15 mouse cellular contexts compared by ENCODE assay signal in the genomic region with DNA sequence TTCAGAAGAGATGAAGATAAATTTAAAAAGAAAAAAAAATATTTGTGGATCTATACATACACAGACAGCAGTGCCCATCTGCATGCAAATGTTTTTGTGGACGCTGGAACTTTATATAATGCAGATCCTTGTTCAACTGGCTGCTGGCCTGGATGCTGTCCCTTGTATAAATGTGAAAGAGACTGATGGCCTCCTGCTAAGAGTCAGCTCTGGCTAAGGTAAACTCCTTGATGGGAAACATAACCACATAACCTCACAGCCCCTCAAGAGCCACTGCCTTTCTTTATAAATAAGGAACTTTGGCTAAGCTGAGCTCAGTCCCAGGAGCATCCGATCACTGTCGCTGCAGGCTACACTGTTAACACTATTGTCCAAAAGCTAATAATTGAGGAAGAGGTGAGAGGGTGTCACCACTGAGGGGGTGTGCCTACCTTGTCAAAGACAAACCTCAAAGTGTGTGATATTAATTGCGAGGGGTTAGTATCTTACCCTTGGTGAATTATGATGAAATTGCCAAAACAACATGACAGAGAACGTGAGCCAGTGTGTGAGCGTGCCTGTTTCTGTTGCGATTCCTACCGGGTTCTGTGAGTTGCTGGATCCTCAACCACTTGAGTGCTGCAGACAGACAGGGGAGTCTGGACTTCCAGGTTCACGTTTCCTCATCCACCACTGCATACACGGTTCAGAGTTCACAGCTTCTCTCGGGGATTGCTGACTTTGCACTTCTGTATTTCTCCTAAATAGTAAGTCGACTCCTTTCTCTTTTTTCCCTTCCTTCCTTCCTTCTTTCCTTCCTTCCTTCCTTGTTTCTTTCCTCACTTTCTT.
"Had no signal": no experiment of that assay in that cellular context is flagged by ENCODE, and none has a peak within 500 bp of the region (broad histone marks: within the 10 kb centered on the region; RNA-seq: fewer than 3 reads in every experiment).

No protein-coding gene starts in this region.

- H3K27me3 ChIP-seq: liver, embryonic 13.5 days had no signal

- DNase-seq: kidney, adult 11 months; kidney, adult 9 months; kidney, postnatal 10 days; kidney, postnatal 4 days; liver; liver, embryonic 13.5 days; liver, postnatal 0 days; retina, postnatal 1 day; right cerebral cortex, postnatal 14 days; thymus, adult 2 months; thymus, postnatal 25 days had no signal

- H3K9me3 ChIP-seq: liver, embryonic 13.5 days; midbrain, embryonic 12.5 days; neural tube, embryonic 13.5 days had no signal

- H3K4me1 ChIP-seq: liver, embryonic 13.5 days had no signal

- H3K4me2 ChIP-seq: liver, embryonic 13.5 days; midbrain, embryonic 12.5 days; neural tube, embryonic 13.5 days had no signal

- H3K4me3 ChIP-seq: left cerebral cortex, adult 2 months; liver, embryonic 13.5 days; midbrain, embryonic 12.5 days; neural tube, embryonic 13.5 days had no signal

- ATAC-seq: liver, postnatal 0 days; midbrain, embryonic 16.5 days had no signal

- H3K27ac ChIP-seq: left cerebral cortex, adult 2 months; liver, embryonic 13.5 days; midbrain, embryonic 12.5 days; neural tube, embryonic 13.5 days had no signal

- H3K36me3 ChIP-seq: liver, embryonic 13.5 days; midbrain, embryonic 12.5 days; neural tube, embryonic 13.5 days had no signal

- H3K9ac ChIP-seq: liver, embryonic 13.5 days; liver, postnatal 0 days; midbrain, embryonic 12.5 days; neural tube, embryonic 13.5 days had no signal
